Mouse (Mus musculus): ENCODE measurements at regions not wholly inside any gene's neighbourhood (a gene's known extent, or its start where the extent isn't known, plus 50 kb on each side); places are given as distances from the start of the nearest gene placed in this dataset.

- 78% methylated on average over 5 of the region's 5 CpGs for WGBS
- ATAC-seq (ENCODE audit: extremely low read depth, insufficient number of reproducible peaks, low FRiP score, low TSS enrichment): no peak
- H3K36me3 ChIP-seq: no peaks in the 10 kb centered on the region
Measured at GRCm38 (mm10) chr13:32593131-32593530, 190.6 kb downstream of the Mylk4 start.

GRCm38 (mm10) chr13:32581598-32581997 is 202.2 kb downstream of the Mylk4 start:
- Histone ChIP-seq H3K4me2 (no peak overlapping the region), H3K27me3 (replicated peaks) (no peaks in the 10 kb centered on the region), H3K36me3 (no peaks in the 10 kb centered on the region), H3K27ac (replicated peaks) (no peak overlapping the region), H3K9ac (no peak overlapping the region), H3K4me3 (no peak overlapping the region), H3K9me3 (no peaks in the 10 kb centered on the region), H3K4me1 (no peaks in the 10 kb centered on the region)
- ATAC-seq (ENCODE audit: extremely low read depth, insufficient number of reproducible peaks, low FRiP score, low TSS enrichment): no peak

More at GRCm38 (mm10) chr13:32593131-32593530, 190.6 kb downstream of the Mylk4 start:
- Histone ChIP-seq H3K27ac (replicated peaks) (no peak overlapping the region), H3K4me1 (no peaks in the 10 kb centered on the region), H3K4me2 (no peak overlapping the region), H3K9ac (no peak overlapping the region), H3K4me3 (no peak overlapping the region), H3K27me3 (replicated peaks) (no peaks in the 10 kb centered on the region), H3K9me3 (peaks cover 8% of the 10 kb centered on the region; the same call in 1 of the 2 replicates)

GRCm38 (mm10) chr13:32567850-32568249 is 215.9 kb downstream of the Mylk4 start:
- 80% methylated on average over 2 of the region's 2 CpGs for WGBS

GRCm38 (mm10) chr13:32560666-32561065 is 222.1 kb upstream of the Gmds start:
- H3K36me3 ChIP-seq: no peaks in the 10 kb centered on the region
- H3K27ac ChIP-seq (replicated peaks): no peak overlapping the region
- ATAC-seq (ENCODE audit: extremely low read depth, insufficient number of reproducible peaks, low FRiP score, low TSS enrichment): no peak
- H3K4me2 ChIP-seq: no peak overlapping the region
- H3K9me3 ChIP-seq: peaks cover 6% of the 10 kb centered on the region
- no peaks in the 10 kb centered on the region for H3K4me1 ChIP-seq
- no peaks in the 10 kb centered on the region for H3K27me3 ChIP-seq (replicated peaks)
- no peak overlapping the region for H3K9ac ChIP-seq
- H3K4me3 ChIP-seq: no peak overlapping the region

More at GRCm38 (mm10) chr13:32567850-32568249, 215.9 kb downstream of the Mylk4 start:
- ATAC-seq (ENCODE audit: extremely low read depth, insufficient number of reproducible peaks, low FRiP score, low TSS enrichment): no peak
- no peaks in the 10 kb centered on the region for H3K36me3 ChIP-seq
- no peak overlapping the region for H3K27ac ChIP-seq (replicated peaks)
- H3K4me2 ChIP-seq: no peak overlapping the region
- H3K9me3 ChIP-seq: no peaks in the 10 kb centered on the region
- no peak overlapping the region for H3K4me3 ChIP-seq
- no peak overlapping the region for H3K9ac ChIP-seq
- no peaks in the 10 kb centered on the region for H3K4me1 ChIP-seq
- no peaks in the 10 kb centered on the region for H3K27me3 ChIP-seq (replicated peaks)

- no peaks in the 10 kb centered on the region; the same call in 1 of the 2 replicates for H3K9me3 ChIP-seq
- WGBS: 76% methylated on average over 2 of the region's 2 CpGs
- no peaks in the 10 kb centered on the region for H3K4me1 ChIP-seq
- no peaks in the 10 kb centered on the region for H3K27me3 ChIP-seq (replicated peaks)
- H3K4me2 ChIP-seq: no peak overlapping the region
- ATAC-seq (ENCODE audit: extremely low read depth, insufficient number of reproducible peaks, low FRiP score, low TSS enrichment): no peak
- H3K27ac ChIP-seq (replicated peaks): no peak overlapping the region
- H3K4me3 ChIP-seq: no peak overlapping the region
- H3K36me3 ChIP-seq: no peaks in the 10 kb centered on the region
- H3K9ac ChIP-seq: no peak overlapping the region
Measured at GRCm38 (mm10) chr13:32556396-32556795, 217.9 kb upstream of the Gmds start.

GRCm38 (mm10) chr13:32555064-32555463 is 216.5 kb upstream of the Gmds start:
- no peak overlapping the region for H3K4me3 ChIP-seq
- no peak overlapping the region for H3K27ac ChIP-seq (replicated peaks)
- WGBS: 89% methylated on average over 1 of the region's 1 CpGs
- H3K27me3 ChIP-seq (replicated peaks): no peaks in the 10 kb centered on the region
- H3K9ac ChIP-seq: no peak overlapping the region
- no peaks in the 10 kb centered on the region for H3K4me1 ChIP-seq
- no peaks in the 10 kb centered on the region for H3K36me3 ChIP-seq
- no peaks in the 10 kb centered on the region for H3K9me3 ChIP-seq
- ATAC-seq (ENCODE audit: extremely low read depth, insufficient number of reproducible peaks, low FRiP score, low TSS enrichment): no peak
- H3K4me2 ChIP-seq: no peak overlapping the region

- Histone ChIP-seq H3K9me3 (no peaks in the 10 kb centered on the region), H3K27me3 (replicated peaks) (no peaks in the 10 kb centered on the region), H3K36me3 (no peaks in the 10 kb centered on the region), H3K4me3 (no peak overlapping the region), H3K4me1 (no peaks in the 10 kb centered on the region), H3K9ac (no peak overlapping the region), H3K4me2 (no peak overlapping the region), H3K27ac (replicated peaks) (no peak overlapping the region)
- no peak for ATAC-seq (ENCODE audit: extremely low read depth, insufficient number of reproducible peaks, low FRiP score, low TSS enrichment)
- WGBS: 84% methylated on average over 3 of the region's 3 CpGs
Measured at GRCm38 (mm10) chr13:32554601-32555000, 216.1 kb upstream of the Gmds start.

- H3K9me3 ChIP-seq: no peaks in the 10 kb centered on the region
Measured at GRCm38 (mm10) chr13:32553136-32553535, 214.6 kb upstream of the Gmds start.

GRCm38 (mm10) chr13:32550113-32550512 is 211.6 kb upstream of the Gmds start:
- Histone ChIP-seq H3K9me3 (no peaks in the 10 kb centered on the region), H3K4me3 (no peak overlapping the region), H3K36me3 (no peaks in the 10 kb centered on the region), H3K4me2 (no peak overlapping the region), H3K4me1 (no peaks in the 10 kb centered on the region), H3K9ac (no peak overlapping the region), H3K27ac (replicated peaks) (no peak overlapping the region), H3K27me3 (replicated peaks) (no peaks in the 10 kb centered on the region)
- 60% methylated on average over 3 of the region's 3 CpGs for WGBS
- ATAC-seq (ENCODE audit: extremely low read depth, insufficient number of reproducible peaks, low FRiP score, low TSS enrichment): no peak

More at GRCm38 (mm10) chr13:32553136-32553535, 214.6 kb upstream of the Gmds start:
- no peaks in the 10 kb centered on the region for H3K4me1 ChIP-seq
- 73% methylated on average over 4 of the region's 4 CpGs for WGBS
- H3K27ac ChIP-seq (replicated peaks): no peak overlapping the region
- no peak overlapping the region for H3K9ac ChIP-seq
- no peaks in the 10 kb centered on the region for H3K36me3 ChIP-seq
- H3K27me3 ChIP-seq (replicated peaks): no peaks in the 10 kb centered on the region
- no peak overlapping the region for H3K4me3 ChIP-seq
- no peak for ATAC-seq (ENCODE audit: extremely low read depth, insufficient number of reproducible peaks, low FRiP score, low TSS enrichment)
- H3K4me2 ChIP-seq: no peak overlapping the region

- no peak overlapping the region for H3K27ac ChIP-seq (replicated peaks)
- no peaks in the 10 kb centered on the region for H3K36me3 ChIP-seq
- no peaks in the 10 kb centered on the region for H3K9me3 ChIP-seq
- no peaks in the 10 kb centered on the region for H3K27me3 ChIP-seq (replicated peaks)
- no peaks in the 10 kb centered on the region for H3K4me1 ChIP-seq
- no peak overlapping the region for H3K4me3 ChIP-seq
- H3K9ac ChIP-seq: no peak overlapping the region
- no peak for ATAC-seq (ENCODE audit: extremely low read depth, insufficient number of reproducible peaks, low FRiP score, low TSS enrichment)
- no peak overlapping the region for H3K4me2 ChIP-seq
- WGBS: 73% methylated on average over 7 of the region's 7 CpGs
Measured at GRCm38 (mm10) chr13:32547126-32547525, 208.6 kb upstream of the Gmds start.

- Histone ChIP-seq H3K4me1 (no peaks in the 10 kb centered on the region), H3K27ac (replicated peaks) (no peak overlapping the region), H3K9ac (no peak overlapping the region), H3K36me3 (no peaks in the 10 kb centered on the region), H3K9me3 (no peaks in the 10 kb centered on the region), H3K27me3 (replicated peaks) (no peaks in the 10 kb centered on the region), H3K4me3 (no peak overlapping the region), H3K4me2 (no peak overlapping the region)
- ATAC-seq (ENCODE audit: extremely low read depth, insufficient number of reproducible peaks, low FRiP score, low TSS enrichment): no peak
- 69% methylated on average over 7 of the region's 7 CpGs for WGBS
Measured at GRCm38 (mm10) chr13:32544986-32545740, 206.6 kb upstream of the Gmds start.

- no peaks in the 10 kb centered on the region for H3K9me3 ChIP-seq
- no peaks in the 10 kb centered on the region for H3K27me3 ChIP-seq (replicated peaks)
- no peaks in the 10 kb centered on the region for H3K4me1 ChIP-seq
- H3K27ac ChIP-seq (replicated peaks): no peak overlapping the region
- no peak overlapping the region for H3K9ac ChIP-seq
- WGBS: 90% methylated on average over 1 of the region's 1 CpGs
- H3K4me2 ChIP-seq: no peak overlapping the region
- no peaks in the 10 kb centered on the region for H3K36me3 ChIP-seq
- no peak for ATAC-seq (ENCODE audit: extremely low read depth, insufficient number of reproducible peaks, low FRiP score, low TSS enrichment)
- no peak overlapping the region for H3K4me3 ChIP-seq
Measured at GRCm38 (mm10) chr13:32541611-32542010, 203.1 kb upstream of the Gmds start.
